Mouse (Mus musculus): ENCODE measurements around the gene Tsr2.

DNA sequence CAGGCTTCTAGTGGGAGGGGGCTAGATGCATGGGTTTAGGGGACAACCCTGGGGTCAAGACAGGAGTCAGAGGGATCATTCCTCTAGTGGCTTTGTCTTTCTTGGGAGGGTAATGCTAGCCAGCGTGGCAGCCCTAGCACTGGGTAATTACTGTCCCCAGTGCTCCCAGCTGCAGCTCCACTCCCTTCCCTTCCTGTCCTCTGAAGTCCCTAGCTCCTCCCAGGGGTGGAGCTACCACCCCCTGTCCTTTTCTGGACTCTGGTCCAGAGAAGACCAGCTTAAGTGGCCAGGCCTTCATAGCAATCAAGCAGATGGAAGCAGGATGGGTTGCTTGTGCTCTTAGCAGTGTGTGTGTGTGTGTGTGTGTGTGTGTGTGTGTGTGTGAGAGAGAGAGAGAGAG lies 40.8 kb downstream of the Tsr2 start:
- TF ChIP-seq POLR2A (IDR thresholded peaks at IDR 0.05; ENCODE audit: borderline replicate concordance, control insufficient read depth, low read depth, low read length) (no peak), CTCF (IDR thresholded peaks at IDR 0.05; ENCODE audit: control insufficient read depth, insufficient read depth, low read length) (no peak)

Measured in bone marrow, adult 2 months (tissue).